Mouse (Mus musculus): Measurements from ENCODE around the gene Atg10.

DNA sequence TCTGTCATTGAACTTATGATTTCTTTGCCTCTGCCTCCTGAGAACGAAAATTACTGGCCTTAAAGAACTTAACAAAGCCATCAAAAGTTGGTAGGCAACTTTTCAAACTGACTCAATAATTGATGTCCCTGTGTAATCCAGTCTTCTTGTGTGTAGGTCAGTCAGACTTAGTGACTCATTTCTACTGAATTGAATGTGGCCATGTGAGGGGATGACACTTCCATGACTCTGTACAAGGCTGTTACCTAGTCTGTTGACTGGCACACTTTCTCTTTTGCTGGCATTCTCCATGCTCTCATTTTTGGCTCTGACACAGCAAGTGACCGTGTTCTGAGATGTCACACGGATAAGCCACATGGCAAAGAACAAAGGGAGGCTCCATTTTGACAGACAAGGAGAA is 246.7 kb downstream of the Atg10 start:
- TF ChIP-seq ZC3H11A (IDR thresholded peaks at IDR 0.05; ENCODE audit: borderline replicate concordance, low read depth, low read length) (no peak), CHD2 (IDR thresholded peaks at IDR 0.05; ENCODE audit: low read depth, low read length) (no peak), MAFK (IDR thresholded peaks at IDR 0.05; ENCODE audit: insufficient read depth, low read depth, low read length) (no peak), HCFC1 (IDR thresholded peaks at IDR 0.05; ENCODE audit: borderline replicate concordance, insufficient read depth, low read length) (no peak), ZNF384 (IDR thresholded peaks at IDR 0.05; ENCODE audit: low read depth, low read length) (no peak)

Data from ES-E14 (cell line).